Mouse (Mus musculus): ENCODE data around the gene Pkd1l2. TPM values are rescaled to one million over a fixed set of nuclear protein-coding genes. Genes with fewer than 3 reads are reported as not detected.

The Pkd1l2 gene
- polyA plus RNA-seq, 1 experiment from 2014 or later = 0.05 TPM

DNA sequence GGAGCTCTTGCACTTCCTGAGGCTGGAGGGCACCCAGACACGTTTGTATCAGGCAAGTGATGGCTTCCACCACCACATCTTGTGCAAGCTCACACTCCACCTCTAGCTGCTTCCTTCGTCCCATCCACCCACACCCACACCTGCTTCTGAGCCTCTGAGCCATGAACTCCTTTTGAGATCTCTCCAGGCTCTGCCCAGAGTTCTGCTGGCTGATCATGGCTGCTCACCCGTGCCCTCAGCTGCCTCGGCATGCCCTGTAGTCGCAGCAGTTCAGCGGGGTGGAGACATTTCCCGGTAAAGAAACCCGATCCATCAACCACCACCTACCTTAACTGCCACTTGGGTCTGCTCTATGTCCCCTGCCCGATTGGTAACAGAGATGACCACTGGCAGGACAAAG, 30.9 kb downstream of the Pkd1l2 start:
- no peaks in the 10 kb centered on the region for H3K27me3 ChIP-seq (ENCODE audit: low read depth, poor library complexity, severe bottlenecking)
- DNase-seq (ENCODE audit: low spot score) = no peak
- 74% methylated on average over 9 of the region's 9 CpGs for WGBS
- H3K4me3 ChIP-seq = no peak overlapping the region
- no peaks in the 10 kb centered on the region for H3K36me3 ChIP-seq
- H3K4me1 ChIP-seq = 0 out of 2 replicates have a peak, but pooled peaks cover 5% of the 10 kb centered on the region
- no peaks in the 10 kb centered on the region for H3K9me3 ChIP-seq (replicated peaks)
- no peak overlapping the region for H3K27ac ChIP-seq (replicated peaks)

DNA sequence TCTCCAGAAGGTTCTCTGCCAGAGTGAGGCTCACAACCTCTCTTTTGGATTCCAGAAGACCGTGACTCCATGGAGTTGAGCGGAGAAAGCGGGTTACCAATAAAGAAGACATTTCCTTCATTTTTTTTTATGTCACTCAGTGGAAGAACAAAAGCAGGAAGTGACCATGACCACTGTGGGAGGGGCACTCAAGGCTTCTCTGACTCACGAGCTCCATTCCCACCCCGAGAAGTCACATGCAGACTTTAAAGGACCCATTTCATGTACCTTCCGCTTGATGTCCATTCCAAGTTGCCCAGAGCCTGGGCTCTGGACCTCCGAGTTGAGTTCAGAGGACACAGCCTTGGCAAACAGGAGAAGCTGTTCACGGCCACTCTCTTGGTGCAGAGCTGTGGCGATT, 31.5 kb downstream of the Pkd1l2 start:
- 0 out of 2 replicates have a peak, but pooled peaks cover 3% of the 10 kb centered on the region for H3K4me1 ChIP-seq
- no peaks in the 10 kb centered on the region for H3K27me3 ChIP-seq (ENCODE audit: low read depth, poor library complexity, severe bottlenecking)
- 94% methylated on average over 9 of the region's 9 CpGs for WGBS
- no peaks in the 10 kb centered on the region for H3K9me3 ChIP-seq (replicated peaks)
- H3K27ac ChIP-seq (replicated peaks) = no peak overlapping the region
- no peak overlapping the region for H3K4me3 ChIP-seq
- DNase-seq (ENCODE audit: low spot score) = no peak
- no peaks in the 10 kb centered on the region for H3K36me3 ChIP-seq

- no peak overlapping the region for H3K4me3 ChIP-seq
- H3K27ac ChIP-seq (replicated peaks) = no peak overlapping the region
- 0 out of 2 replicates have a peak, but pooled peaks cover 3% of the 10 kb centered on the region for H3K4me1 ChIP-seq
- H3K27me3 ChIP-seq (ENCODE audit: low read depth, poor library complexity, severe bottlenecking) = no peaks in the 10 kb centered on the region
- no peaks in the 10 kb centered on the region for H3K9me3 ChIP-seq (replicated peaks)
- 67% methylated on average over 7 of the region's 7 CpGs for WGBS
- H3K36me3 ChIP-seq = no peaks in the 10 kb centered on the region
- no peak for DNase-seq (ENCODE audit: low spot score)
Observed at GRCm38 (mm10) chr8:117049444-117049843, 32.8 kb downstream of the Pkd1l2 start.

GRCm38 (mm10) chr8:117043584-117043983, 38.7 kb downstream of the Pkd1l2 start:
- DNase-seq (ENCODE audit: low spot score) = no peak
- Histone ChIP-seq H3K4me1 (peaks cover 16% of the 10 kb centered on the region), H3K9me3 (replicated peaks) (no peaks in the 10 kb centered on the region), H3K27ac (replicated peaks) (no peak overlapping the region), H3K4me3 (no peak overlapping the region), H3K27me3 (ENCODE audit: low read depth, poor library complexity, severe bottlenecking) (no peaks in the 10 kb centered on the region), H3K36me3 (no peaks in the 10 kb centered on the region)
- WGBS = 85% methylated on average over 3 of the region's 3 CpGs

DNA sequence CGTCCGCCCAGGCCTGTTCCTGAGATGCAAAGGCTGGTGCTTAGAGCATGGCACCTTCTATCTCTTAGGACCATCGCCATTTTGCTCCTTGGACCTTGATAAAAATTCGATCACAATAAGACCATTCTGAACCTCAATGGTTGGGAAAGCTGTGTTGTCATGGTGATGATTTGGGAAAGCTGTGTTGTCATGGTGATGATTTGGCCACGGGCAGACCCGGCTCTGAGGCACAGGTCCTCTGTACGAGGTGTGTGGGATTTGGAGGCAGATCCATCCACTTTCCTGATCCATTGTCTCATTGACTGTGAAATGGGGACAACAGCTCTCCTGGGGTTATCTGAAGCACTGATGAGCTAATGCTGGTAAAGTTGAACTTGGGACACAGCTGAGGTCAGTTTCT, 42.4 kb downstream of the Pkd1l2 start:
- peak; percentile 26 for DNase-seq (ENCODE audit: low spot score)
- Histone ChIP-seq H3K27ac (replicated peaks) (no peak overlapping the region), H3K27me3 (ENCODE audit: low read depth, poor library complexity, severe bottlenecking) (no peaks in the 10 kb centered on the region), H3K4me1 (peaks cover 16% of the 10 kb centered on the region), H3K9me3 (replicated peaks) (no peaks in the 10 kb centered on the region), H3K4me3 (no peak overlapping the region), H3K36me3 (no peaks in the 10 kb centered on the region)
- WGBS = 55% methylated on average over 7 of the region's 7 CpGs

DNA sequence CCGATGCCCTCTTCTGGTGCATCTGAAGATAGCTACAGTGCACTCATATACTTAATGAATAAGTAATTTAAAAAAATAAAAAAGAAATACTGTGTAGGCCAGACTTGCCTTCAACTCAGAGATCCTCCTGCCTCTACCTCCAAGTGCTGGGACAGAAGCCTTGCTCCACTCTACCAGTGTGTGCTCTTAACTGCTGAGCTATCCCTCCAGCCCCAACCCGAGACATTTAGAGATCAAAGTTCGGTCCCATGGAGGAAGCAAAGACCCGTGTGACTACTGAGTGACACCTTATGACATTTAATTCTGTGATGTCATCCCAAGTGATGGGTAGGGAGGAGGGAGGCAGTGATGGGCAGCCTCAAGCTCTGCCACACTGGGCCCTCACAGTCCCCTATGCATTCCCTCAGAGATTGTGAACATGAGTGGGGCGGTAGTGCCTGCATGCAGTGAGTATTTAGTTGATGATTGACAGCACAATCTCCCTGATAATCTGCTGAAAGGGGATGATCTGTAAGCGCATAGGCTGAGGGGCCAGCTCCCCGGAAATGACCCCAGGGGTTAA, 44.8 kb downstream of the Pkd1l2 start:
- 86% methylated on average over 7 of the region's 7 CpGs for WGBS
- no peak for DNase-seq (ENCODE audit: low spot score)
- H3K4me3 ChIP-seq = no peak overlapping the region
- H3K36me3 ChIP-seq = no peaks in the 10 kb centered on the region
- H3K9me3 ChIP-seq (replicated peaks) = no peaks in the 10 kb centered on the region
- no peak overlapping the region for H3K27ac ChIP-seq (replicated peaks)
- no peaks in the 10 kb centered on the region for H3K27me3 ChIP-seq (ENCODE audit: low read depth, poor library complexity, severe bottlenecking)
- peaks cover 16% of the 10 kb centered on the region for H3K4me1 ChIP-seq

DNA sequence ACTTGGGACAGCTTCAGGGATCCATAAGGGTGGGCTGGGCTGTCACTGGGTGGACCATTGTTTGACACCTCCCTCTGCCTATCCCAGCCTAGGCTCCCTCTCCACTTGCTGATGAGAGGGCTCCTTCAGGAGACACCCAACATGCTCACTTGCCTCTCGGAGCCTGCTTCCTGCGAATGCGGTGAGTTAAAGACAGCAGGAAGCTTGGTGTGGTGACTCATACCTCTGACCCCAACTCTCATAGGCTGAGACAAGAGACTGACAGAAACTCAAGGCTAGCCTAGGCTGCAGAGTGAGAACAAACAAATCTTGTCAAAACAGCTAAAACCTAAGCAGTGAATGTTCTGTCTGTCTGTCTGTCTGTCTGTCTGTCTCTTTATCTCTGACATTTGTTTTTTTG, 48.9 kb downstream of the Pkd1l2 start:
- no peak for DNase-seq (ENCODE audit: low spot score)
- no peaks in the 10 kb centered on the region for H3K27me3 ChIP-seq (ENCODE audit: low read depth, poor library complexity, severe bottlenecking)
- H3K9me3 ChIP-seq (replicated peaks) = no peaks in the 10 kb centered on the region
- 90% methylated on average over 3 of the region's 3 CpGs for WGBS
- no peak overlapping the region for H3K27ac ChIP-seq (replicated peaks)
- no peak overlapping the region for H3K4me3 ChIP-seq
- H3K36me3 ChIP-seq = no peaks in the 10 kb centered on the region
- no peaks in the 10 kb centered on the region for H3K4me1 ChIP-seq

- no peaks in the 10 kb centered on the region for H3K4me1 ChIP-seq
- no peaks in the 10 kb centered on the region for H3K36me3 ChIP-seq
- H3K4me3 ChIP-seq = no peak overlapping the region
- no peak for DNase-seq (ENCODE audit: low spot score)
- H3K27me3 ChIP-seq (ENCODE audit: low read depth, poor library complexity, severe bottlenecking) = no peaks in the 10 kb centered on the region
- no peaks in the 10 kb centered on the region for H3K9me3 ChIP-seq (replicated peaks)
- H3K27ac ChIP-seq (replicated peaks) = no peak overlapping the region
- WGBS = 86% methylated on average over 8 of the region's 8 CpGs
Observed at GRCm38 (mm10) chr8:117032609-117033008, 49.6 kb downstream of the Pkd1l2 start.

- H3K4me1 ChIP-seq = no peaks in the 10 kb centered on the region
- no peaks in the 10 kb centered on the region for H3K9me3 ChIP-seq (replicated peaks)
- H3K27ac ChIP-seq (replicated peaks) = no peak overlapping the region
- H3K27me3 ChIP-seq (ENCODE audit: low read depth, poor library complexity, severe bottlenecking) = no peaks in the 10 kb centered on the region
- DNase-seq (ENCODE audit: low spot score) = no peak
- H3K4me3 ChIP-seq = no peak overlapping the region
- no peaks in the 10 kb centered on the region for H3K36me3 ChIP-seq
- 83% methylated on average over 6 of the region's 6 CpGs for WGBS
Observed at GRCm38 (mm10) chr8:117031476-117031875, 50.8 kb downstream of the Pkd1l2 start.

GRCm38 (mm10) chr8:117028686-117029085, 53.6 kb downstream of the Pkd1l2 start:
- DNase-seq (ENCODE audit: low spot score) = no peak
- H3K27me3 ChIP-seq (ENCODE audit: low read depth, poor library complexity, severe bottlenecking) = no peaks in the 10 kb centered on the region
- no peak overlapping the region for H3K4me3 ChIP-seq
- H3K27ac ChIP-seq (replicated peaks) = no peak overlapping the region
- no peaks in the 10 kb centered on the region for H3K4me1 ChIP-seq
- no peaks in the 10 kb centered on the region for H3K36me3 ChIP-seq
- no peaks in the 10 kb centered on the region for H3K9me3 ChIP-seq (replicated peaks)
- WGBS = 88% methylated on average over 10 of the region's 10 CpGs

GRCm38 (mm10) chr8:117027601-117028000, 54.6 kb downstream of the Pkd1l2 start:
- 84% methylated on average over 5 of the region's 5 CpGs for WGBS
- Histone ChIP-seq H3K27ac (replicated peaks) (no peak overlapping the region), H3K4me1 (0 out of 2 replicates have a peak, but pooled peaks cover 1% of the 10 kb centered on the region), H3K27me3 (ENCODE audit: low read depth, poor library complexity, severe bottlenecking) (no peaks in the 10 kb centered on the region), H3K4me3 (no peak overlapping the region), H3K36me3 (no peaks in the 10 kb centered on the region), H3K9me3 (replicated peaks) (no peaks in the 10 kb centered on the region)
- DNase-seq (ENCODE audit: low spot score) = no peak

- 92% methylated on average over 1 of the region's 1 CpGs for WGBS
Observed at GRCm38 (mm10) chr8:117022297-117022993, 59.8 kb downstream of the Pkd1l2 start.

More at GRCm38 (mm10) chr8:117022297-117022993, 59.8 kb downstream of the Pkd1l2 start:
- Histone ChIP-seq H3K9me3 (replicated peaks) (no peaks in the 10 kb centered on the region), H3K4me1 (peaks cover 8% of the 10 kb centered on the region), H3K27me3 (ENCODE audit: low read depth, poor library complexity, severe bottlenecking) (0 out of 2 replicates have a peak, but pooled peaks cover 2% of the 10 kb centered on the region), H3K4me3 (no peak overlapping the region), H3K27ac (replicated peaks) (no peak overlapping the region), H3K36me3 (no peaks in the 10 kb centered on the region)
- no peak for DNase-seq (ENCODE audit: low spot score)
